Mouse (Mus musculus): Measurements from ENCODE around the gene Cfap46.

DNA sequence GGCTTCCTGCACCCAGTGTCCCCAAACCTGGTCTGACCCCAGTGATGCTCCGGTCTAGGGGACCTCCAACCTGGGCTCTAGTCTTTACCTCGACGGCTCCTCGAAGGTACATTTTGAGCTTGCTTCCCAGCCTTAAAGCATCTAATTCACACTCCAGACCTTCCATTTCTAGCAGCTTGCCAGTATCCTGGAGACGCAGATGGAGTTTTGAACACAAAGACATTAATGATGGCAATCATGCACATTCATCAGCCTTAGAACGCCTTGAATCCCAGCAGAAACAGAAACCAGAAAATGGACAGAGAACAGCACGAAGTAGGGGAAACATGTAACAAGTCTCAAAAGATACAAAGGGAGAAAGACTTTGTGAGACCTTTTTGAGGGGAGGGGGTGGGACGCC is 16.7 kb downstream of the Cfap46 start:
- TF ChIP-seq CTCF (IDR thresholded peaks at IDR 0.05; ENCODE audit: control insufficient read depth, insufficient read depth, low read length) (no peak), POLR2A (IDR thresholded peaks at IDR 0.05; ENCODE audit: borderline replicate concordance, control insufficient read depth, low read depth, low read length) (no peak)
